Mouse (Mus musculus) embryo, embryonic 11.5 days (tissue): ENCODE data around the gene Gtf2ird2.

Experiments
- DNase-seq: peaks from one replicate; pipeline ENCODE4 v3.0.0-alpha.2; 2012; ENCODE audit warnings: low read depth, low spot score

Gtf2ird2 gene

DNA sequence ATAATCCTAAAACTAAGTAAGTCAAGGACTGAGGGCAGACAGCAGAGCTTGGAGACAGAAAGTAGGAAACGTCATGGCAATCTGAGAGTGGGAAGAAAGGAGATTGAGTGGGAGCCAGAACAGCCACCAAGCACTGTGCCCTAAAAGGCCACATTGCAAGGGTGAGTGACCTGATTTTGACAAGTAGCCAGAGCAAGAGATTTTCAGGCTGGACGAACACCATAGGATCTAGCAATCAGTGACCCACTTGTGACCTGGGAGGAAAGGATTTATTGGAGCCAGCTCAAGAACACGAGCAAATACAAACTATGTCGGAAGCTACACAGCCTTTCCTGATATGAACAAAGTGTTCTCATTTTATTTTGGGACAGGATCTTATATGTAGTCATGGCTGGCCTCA lies 1.1 kb upstream of the Gtf2ird2 start:
- DNase-seq: no peak

DNA sequence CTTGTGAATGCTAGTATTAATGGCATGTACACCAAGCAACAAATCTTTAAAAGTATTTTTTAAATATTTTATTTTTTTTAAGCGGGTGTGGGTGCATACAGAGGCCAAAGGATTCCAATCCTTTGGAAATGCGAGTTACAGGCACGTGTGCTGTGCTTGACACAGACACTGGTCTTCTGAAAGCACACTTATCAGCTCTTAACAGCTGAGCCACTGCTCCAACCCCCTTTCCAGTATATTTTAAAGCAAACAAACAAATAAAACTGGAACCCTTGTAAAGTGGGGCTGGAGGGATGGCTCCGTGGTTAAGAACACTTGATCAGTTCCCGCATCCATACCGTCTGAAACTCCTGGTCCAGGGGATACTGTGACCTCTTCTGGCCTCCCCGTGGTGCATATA lies 657 bp upstream of the Gtf2ird2 start:
- DNase-seq: no peak

DNA sequence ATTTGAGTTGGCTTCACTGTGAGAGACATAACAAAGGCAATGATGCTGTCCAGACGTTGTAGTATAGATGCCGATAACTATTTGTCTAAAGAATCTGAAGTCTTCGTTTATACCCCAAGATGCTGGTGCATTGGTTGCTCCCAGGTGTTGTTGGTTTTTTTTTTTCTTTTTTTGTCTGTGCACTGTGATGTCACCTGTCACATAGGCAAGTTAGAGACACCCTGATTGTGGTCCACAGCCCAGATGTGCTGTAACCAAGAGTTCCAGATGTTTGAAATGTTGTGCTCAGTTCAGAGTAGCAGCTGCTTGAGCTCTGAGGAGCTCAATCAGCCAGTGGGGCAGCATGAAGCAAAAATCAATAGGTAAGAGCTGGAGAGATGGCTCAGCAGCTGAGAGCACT lies 2.2 kb downstream of the Gtf2ird2 start:
- no peak for DNase-seq

DNA sequence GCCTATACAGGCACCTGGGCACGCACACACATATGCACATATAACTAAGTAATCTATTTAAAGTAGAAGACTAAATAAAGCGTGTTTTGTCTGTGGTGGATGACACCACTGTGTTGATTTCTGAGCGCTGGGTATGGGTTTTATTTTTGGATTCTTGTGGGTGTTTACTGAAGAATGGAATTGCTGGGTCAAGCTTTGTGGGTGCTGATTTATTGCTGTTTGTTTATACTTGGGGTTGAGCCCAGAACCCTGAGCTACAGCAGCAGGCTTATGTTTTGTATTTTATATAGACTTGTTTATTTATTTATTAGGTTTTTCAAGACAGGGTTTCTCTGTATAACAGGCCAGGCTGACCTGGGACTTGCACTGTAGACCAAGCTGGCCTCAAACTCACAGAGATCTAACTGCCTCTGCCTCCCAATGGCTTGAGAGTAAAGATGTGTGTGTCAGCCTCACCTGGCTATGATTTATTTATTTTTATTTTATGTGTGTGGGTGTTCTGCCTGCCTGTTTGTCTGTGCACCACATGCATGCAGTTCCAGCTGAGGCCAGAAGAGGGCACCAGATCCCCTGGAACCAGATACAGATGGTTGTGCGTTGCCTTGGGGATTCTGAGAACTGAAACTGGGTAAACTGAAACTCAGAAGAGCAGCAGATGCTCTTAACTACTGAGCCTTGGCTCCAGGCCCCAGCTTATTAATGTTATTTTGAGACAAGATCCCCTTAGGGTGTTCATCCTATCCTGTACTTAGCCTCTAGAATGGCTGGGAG lies 3.3 kb downstream of the Gtf2ird2 start:
- DNase-seq: peak; percentile 42

DNA sequence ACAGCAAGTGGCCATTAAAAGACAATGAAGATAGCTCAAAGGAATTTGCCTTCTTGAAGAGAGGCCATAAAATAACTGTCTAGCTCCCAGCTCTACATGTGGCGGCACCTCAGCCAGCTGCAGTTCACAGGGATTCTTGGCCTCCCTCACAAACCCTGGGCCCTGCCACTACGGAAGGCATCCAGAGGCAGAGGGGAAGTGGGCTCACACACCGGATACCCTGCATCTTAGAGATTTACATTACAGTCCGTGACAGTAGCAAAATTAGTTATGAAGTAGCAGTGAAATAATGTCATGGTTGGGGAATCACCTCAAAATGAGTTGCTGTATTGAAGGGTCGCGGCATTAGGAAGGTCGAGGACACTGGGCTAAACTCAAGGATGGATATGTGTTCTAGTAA lies 4.8 kb downstream of the Gtf2ird2 start:
- DNase-seq: no peak

DNA sequence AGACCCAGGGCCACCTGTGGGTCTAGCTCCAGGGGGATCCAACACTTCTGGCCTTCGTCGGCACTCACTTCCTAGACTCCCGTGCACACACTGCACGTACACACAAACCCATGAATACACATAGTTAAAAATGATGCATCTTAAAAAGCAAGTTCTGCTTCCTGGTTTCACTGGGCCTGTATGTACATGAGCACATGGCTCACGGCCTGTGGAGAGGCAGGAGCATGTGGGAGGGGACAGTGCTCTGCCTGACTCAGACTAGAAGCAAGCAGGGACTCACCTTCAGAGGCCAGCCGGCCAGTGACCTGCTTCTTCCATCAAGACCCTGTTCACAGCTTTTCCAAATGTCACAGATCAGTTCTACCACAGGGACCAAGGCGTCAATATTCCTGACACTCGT lies 9.8 kb downstream of the Gtf2ird2 start:
- DNase-seq: no peak

DNA sequence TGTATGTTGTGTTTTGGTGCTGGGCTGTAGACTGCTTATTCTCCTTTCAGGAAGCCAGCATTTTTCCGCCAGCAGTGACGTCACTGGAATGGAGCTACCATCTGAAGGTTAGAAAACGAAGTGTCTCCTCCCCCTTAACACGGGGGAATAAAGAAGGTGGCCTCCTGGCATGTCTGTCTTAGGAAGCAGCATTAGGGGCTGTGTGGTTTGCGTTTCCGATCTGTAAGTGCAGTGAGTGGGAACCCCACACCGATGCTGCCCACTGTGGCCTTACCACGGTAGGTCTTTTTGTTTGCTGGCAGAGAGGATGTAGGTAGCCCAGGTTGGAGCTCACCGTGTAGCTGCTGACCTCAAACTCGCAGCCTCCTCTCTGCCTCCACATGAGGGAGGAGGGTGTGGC lies 22.9 kb downstream of the Gtf2ird2 start:
- no peak for DNase-seq

DNA sequence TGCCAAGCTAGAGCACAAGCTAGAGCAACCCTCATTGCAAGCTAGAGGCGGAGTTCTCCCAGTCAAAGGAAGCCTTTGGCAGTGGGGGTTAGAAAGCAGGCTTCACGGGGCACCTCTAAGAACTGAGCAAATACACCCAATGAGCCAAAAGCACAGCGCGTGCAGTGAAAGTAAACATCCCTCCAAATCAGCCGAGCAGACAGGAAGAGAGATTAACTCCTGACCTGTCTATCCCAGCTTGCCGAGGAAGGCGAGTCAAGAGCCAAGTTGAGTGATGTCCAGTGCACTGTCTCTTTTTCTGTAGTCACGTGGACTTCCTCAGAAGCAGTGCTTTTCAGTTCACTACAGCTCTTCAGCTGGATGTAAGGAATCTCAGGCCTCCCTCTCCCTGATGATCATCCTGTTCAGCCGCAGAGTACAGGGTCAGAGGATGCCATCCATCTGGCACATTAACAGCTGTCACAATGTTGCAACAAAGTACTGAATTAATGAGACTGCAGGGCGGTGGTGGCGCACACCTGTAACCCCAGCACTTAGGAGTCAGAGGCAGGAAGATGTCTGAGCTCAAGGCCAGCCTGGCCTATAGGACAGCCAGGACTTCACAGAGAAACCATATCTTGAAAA lies 26.2 kb downstream of the Gtf2ird2 start:
- DNase-seq: no peak

DNA sequence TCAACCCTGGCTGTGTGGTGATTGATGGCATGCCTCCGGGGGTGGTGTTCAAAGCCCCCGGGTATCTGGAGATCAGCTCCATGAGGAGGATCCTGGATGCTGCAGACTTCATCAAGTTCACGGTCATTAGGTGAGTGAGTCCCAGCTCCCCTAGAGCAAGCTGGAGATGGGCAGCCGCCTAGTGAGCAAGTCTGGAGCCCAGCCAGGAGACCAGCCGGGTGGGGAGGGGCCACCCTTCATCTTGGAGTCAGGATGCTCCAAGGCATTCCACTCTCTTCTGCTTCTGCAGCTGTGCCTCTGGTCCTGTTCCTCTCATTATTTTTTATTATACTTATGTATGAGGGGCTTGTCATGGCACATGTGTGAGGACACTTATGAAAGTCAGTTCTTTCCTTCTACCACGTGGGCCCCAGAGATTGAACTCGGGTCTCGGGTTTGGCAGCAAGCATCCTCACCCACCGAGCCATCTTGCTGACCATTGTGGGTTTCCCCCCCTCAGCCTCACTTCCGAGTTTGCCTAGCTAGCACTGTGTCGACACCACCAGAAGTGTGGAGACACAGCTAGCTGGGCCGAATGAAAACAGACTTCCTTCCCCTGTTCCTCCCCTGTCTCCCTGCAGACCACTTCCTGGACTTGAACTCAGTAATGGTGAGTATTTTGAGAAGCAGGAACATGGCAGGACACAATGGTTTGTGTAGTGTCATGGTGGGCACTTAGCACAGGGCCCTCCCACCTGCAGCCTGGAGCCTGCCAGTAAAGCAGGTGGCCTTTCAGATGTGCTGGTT lies 30.4 kb downstream of the Gtf2ird2 start:
- no peak for DNase-seq

DNA sequence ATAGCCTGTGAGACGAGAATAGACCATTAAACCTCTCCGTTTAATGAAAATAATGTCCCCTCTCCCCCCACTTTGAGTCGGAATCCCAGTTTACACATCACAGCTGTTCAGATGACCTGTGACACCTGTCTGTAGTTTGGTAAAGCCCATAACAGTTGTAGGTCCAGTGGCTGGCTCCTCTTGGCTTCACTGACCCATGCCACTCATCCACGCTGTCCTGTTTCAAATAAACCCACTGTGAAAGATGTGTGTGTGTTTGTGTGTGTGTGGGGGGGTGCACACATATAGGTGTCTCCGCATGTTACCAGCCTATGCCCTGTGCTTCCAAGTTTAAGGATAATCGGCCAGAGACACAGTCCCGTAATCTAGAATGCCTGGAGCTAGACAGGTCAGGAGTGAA lies 34.1 kb downstream of the Gtf2ird2 start:
- DNase-seq: no peak

DNA sequence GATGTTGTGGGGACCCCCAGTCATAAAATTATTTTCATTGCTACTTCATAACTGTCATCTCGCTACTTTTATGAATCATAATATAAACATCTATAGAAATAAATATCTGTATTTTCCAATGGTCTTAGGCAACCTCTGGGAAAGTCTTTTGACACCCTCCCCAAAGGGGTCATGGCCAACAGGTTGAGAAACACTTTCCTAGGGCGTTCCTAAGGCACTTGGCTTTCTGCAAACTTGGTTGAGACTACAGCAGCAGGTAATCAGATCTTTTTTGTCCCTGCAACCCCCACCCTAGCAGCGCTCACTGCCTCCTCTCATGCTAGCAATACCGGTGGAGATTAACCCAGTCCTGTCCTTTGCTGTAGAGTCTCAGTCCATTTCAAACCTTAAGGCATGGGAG lies 37.5 kb downstream of the Gtf2ird2 start:
- DNase-seq: no peak

DNA sequence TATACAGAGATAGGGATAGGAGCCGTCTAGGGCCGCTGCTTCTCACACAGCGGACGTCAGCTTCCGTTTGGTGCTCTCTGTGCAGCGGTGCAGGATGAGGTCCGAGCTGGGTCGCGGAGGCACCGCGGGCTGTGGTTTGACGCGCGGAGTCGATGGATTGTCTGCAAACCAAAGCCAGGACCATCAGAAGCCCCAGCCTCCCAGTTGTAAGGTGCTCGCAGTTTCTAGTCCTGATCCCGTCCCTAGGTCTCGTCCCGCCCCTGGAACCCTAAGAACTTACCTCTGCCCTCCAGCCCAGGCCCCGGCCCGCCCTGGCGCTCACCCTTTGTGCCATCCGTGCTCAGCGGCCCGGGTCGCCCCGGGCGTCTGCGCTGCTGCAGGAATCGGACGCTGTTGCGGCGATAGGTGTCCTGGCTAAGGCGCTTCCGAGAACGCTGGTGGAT lies 37.9 kb downstream of the Gtf2ird2 start:
- DNase-seq: no peak

DNA sequence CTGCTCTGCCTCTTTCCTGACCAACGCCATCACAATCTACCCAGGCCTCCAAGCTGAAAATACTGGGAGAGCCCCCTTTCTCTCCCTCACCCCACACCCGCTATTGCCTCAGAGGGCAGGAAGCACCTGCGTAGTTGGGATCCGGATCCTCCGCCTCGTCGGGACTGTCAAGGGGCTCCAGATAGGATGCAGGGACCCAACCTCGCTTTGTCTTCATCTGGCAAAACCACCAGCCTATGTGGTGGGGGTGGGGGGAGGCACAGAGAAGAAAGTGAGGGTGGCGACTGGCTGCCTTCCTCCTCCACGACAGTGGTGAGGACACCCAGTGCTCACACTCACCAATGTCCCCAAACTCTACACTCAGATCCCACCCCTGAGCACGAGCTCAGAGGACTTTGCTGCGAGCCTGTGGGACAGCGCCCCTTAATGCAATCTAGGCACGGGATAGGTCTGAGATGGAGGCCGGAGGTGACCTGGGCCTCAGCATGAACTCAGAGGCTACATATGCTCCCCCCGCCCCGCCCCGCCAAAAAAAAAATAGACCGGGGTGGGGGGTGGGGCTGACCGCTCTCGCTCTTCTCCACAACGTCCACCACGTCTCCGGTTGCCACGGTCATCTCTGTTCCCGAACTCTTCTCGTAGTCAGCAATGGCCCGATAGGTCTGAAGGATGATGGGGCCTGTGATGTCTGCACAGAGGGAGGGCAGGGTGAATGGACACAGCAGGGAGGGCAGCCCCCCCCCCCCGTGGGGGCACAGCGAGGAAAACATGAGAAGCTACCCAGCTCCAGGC lies 41.5 kb downstream of the Gtf2ird2 start:
- no peak for DNase-seq

DNA sequence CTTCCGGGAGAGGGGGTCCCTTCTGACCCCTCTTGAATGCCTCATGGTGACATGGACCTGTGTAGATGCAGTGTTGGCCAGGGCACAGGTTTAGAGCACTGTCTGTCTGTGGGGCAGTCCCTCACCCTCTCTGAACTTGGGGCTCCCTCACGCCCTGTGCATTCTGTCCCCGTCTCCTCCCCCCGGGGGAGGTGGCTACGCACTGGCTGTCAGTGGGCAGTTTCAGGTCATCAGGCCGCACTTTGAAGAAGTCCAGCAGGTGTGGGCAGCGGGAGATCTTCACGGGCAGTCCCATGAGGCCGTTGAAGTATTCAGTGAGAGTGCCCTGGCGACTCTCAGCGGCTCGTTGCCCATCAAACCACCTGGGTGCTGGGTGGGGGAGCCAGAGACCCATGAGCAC lies 43.1 kb downstream of the Gtf2ird2 start:
- DNase-seq: no peak

DNA sequence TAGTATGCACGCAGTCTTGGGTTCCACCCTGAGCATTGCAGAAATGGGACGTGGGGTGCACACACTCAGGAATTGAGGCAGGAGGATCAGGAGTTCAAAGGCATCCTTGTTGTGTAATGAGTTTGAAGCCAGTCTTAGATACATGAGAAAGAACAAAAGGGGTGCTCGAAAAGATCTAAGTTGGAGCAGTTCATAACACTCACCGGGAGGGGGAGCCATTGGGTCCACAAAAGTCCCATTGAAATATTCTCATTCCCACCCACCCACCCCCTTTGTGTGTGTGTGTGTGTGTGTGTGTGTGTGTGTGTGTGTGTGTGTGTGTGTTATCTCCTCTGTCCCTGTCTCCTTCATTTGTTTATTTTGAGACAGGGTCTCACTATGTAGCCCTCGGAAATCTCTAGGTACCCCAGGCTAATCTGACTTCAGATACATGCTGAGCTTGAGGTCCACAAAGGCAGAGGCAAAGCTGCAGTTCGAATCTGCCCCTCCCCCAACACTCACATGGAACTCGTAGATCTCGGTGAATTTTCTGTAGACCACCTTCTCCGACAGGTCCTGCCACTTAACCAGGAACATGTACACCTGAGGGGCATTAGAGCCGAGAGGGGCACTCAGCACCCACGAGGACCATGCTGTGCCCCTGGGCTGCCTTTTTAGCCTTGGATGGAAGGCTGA lies 43.9 kb downstream of the Gtf2ird2 start:
- DNase-seq: no peak

DNA sequence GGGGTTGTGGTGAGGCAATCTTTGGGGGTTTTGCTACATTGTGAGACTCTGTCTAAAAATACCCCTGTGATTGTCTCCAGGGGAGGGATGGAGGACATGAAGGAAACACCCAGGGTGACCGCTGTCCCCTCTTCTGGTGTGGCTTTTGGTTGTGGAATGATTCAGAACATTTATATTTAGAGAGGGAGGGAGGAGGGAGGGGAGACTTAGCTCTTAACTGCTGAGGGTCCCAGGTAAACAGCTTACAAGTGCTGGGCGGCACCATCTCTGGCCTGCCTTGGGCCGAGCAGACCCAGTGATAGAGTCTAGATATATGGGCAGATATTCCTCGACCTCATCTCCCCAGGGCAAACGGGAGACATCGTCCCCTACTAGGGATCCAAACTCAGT lies 44.4 kb downstream of the Gtf2ird2 start:
- no peak for DNase-seq

DNA sequence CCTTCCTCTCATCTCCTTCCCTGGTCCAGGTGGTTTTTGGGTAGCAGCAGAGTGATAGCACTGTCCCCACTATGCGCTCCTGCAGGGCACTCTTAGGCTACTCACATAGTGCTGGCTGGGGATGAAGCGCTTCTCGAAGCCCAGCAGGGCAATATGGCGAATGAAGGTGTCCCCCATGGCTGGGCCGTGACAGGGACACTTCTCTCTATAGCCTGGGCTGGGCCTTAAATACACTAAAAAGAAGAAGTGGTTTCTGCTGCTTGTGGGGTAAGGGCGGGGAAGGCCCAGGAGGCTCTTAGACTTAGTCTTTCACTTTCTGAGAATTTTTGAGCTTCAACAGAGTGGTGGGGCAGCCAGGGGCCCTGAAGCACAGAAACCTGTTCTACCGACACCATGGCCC lies 45.6 kb downstream of the Gtf2ird2 start, which contains the start of gene Ncf1:
TSS of gene Ncf1 (minus strand) at position 235 of the 400 bp plus-strand sequence.
- DNase-seq: no peak

DNA sequence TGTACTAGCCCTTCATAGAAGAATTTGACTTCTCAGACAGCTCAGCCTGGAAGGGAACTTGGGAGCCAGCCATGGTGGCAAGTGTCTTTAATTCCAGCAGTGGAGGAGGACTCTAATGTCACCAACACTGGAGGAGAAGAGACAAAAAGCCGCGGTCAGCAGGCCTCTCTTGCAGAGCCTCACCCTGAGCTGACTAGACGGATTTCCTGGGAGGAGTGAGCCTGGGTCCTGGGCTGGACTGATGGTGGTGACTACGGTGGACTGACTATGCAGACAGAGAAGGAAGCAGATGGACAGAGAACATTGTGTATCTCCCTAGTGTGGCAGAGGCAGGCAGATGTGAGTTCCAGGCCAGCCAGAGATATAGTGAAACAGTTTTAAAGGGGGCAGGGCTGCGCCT lies 47.6 kb downstream of the Gtf2ird2 start:
- no peak for DNase-seq

DNA sequence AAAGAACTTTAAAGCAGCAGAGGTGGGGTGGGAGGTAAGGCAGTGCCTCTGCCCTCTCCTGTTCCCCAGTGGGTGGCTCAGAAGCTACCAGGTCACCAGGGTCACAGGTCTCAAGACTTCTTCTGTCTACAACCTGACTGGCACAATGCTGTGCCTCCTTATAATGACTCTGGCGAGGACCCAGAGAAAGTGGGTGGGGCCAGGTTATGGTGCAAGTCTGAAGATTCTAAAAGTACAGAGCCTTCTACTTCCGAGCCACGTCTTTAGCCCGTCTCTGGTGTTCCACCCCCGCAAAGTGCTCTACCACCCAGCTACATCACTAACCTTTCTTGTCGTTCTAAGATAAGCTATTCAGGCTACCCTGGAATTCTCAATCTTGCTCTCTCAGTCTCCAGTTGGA lies 48.3 kb downstream of the Gtf2ird2 start:
- no peak for DNase-seq

DNA sequence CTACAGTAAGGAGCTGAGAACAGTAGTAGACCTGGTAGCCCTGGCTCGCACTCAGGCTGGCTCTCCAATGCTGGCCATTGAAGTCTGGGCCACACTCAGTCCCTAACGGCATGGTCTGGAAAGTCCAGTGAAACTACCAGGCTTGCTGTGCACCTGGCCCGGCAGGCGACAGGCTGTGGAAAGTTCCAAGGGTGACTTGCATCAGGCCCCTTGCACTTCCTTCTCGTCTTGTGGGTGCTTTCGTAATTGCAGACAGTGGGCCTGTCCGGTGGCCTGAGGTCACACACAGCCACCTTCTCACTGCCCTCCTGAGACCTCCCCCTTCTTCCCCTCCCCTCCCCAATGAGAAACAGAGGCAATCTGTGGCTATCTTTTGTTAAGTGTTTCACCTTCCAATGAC lies 48.7 kb downstream of the Gtf2ird2 start:
- DNase-seq: no peak

DNA sequence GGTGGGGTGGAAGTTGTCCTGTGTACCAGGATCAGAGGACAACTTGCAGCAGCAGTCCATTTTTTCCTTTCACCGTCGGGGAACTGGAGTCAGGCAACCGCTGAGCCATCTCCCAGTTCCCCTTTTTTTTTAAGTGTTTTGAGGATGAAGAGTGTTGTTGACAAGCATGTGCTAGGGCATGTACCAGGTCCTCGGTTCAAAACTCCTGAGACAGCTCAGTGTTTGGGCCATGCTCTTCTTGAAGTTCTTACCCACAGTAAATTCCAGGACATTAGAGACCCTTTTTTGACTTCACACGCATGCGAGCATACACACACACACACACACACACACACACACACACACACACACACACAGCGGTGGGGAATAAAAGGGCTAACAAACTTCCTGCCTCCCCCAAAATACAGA lies 49.4 kb downstream of the Gtf2ird2 start:
- DNase-seq: no peak
